Mouse (Mus musculus): Measurements from ENCODE around the gene Mllt11. TPM values are rescaled to one million over a fixed set of nuclear protein-coding genes. Genes with fewer than 3 reads are reported as not detected.

The Mllt11 gene
- polyA plus RNA-seq, 1 experiment, result 7.0 TPM

DNA sequence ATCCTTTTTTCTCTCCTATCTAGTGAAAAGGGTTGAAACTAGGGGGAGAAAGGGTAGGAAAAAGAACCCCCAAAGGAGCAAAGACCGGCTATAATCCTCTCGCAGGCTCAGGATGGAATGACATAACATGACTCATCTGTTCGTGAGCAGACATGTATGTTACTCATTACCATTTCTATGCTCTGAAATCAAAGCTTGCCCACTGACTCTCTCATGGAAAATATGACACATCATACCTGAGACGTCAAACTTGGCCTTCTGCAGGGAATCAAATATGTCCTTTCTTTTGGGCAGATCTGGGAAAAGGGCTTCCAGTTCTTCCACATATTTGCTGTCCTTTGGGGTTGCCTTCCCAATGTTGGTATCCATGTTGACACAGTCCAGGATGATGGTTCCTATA is 30.0 kb upstream of the Mllt11 start:
- no peak overlapping the region for H3K27ac ChIP-seq (replicated peaks; ENCODE audit: low read depth, low read length)
- H3K4me3 ChIP-seq (ENCODE audit: insufficient read depth, low read depth, low read length), result no peak overlapping the region
- H3K4me1 ChIP-seq (ENCODE audit: control insufficient read depth, insufficient read depth, insufficient read length, low read length), result no peaks in the 10 kb centered on the region

DNA sequence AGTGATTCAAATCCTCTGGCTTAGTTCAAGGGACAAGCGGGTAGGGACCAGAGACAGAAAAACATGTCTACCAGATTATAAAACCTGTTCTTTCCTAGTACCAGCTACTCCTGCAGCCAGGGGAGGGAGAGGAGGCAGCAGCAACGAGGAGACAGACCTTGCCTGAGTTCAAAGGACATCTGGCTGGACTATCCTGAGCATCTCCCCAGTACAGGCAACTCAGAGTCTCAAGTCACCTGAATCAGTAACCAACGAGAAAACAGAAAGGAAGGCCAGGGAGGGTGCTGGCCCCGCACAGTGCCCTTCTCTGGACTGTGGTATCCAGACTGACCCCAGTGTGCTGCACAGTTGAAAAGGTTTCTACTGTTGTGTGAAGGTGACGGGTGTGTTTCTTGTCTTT is 25.0 kb upstream of the Mllt11 start:
- Histone ChIP-seq H3K27ac (replicated peaks; ENCODE audit: low read depth, low read length) (no peak overlapping the region), H3K4me3 (ENCODE audit: insufficient read depth, low read depth, low read length) (no peak overlapping the region), H3K4me1 (ENCODE audit: control insufficient read depth, insufficient read depth, insufficient read length, low read length) (no peaks in the 10 kb centered on the region)

DNA sequence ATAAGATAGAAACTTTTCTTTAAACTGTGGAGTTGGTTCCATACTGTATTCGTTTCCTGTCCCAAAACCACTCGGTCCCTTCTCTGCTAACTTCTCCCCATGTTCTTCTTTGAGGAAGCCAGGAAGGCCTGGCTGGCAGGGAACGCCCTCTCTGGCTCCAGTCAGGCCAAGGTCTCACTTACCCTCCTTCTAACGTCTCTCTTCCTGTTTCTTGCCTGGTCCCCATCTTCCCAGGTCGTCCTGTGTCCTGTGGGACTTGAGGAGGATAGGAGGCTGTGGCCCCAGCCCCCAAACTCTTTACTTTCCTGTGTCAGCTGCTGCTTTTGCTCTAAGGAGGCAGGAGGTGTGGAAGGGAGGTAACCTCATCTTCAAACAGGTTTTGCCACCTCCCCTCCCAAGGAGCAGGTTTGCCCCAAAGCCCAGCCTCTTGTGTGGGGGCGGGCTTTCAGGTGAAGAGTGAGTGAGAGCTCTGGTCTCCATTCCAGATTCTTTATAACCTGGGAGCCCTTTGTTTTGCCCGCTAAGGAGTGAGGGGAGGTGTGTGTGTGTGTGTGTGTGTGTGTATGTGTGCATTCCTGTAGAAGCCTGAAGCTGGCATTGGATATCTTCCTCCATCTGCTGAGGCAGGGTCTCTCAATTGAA is 18.9 kb upstream of the Mllt11 start, which contains the start of gene Bnipl:
Bnipl (minus strand) TSS at position 411 of the 642 bp plus-strand sequence.
- Histone ChIP-seq H3K4me1 (ENCODE audit: control insufficient read depth, insufficient read depth, insufficient read length, low read length) (no peaks in the 10 kb centered on the region), H3K27ac (replicated peaks; ENCODE audit: low read depth, low read length) (no peak within 1 kb of the TSS), H3K4me3 (ENCODE audit: insufficient read depth, low read depth, low read length) (no peak within 1 kb of the TSS)

DNA sequence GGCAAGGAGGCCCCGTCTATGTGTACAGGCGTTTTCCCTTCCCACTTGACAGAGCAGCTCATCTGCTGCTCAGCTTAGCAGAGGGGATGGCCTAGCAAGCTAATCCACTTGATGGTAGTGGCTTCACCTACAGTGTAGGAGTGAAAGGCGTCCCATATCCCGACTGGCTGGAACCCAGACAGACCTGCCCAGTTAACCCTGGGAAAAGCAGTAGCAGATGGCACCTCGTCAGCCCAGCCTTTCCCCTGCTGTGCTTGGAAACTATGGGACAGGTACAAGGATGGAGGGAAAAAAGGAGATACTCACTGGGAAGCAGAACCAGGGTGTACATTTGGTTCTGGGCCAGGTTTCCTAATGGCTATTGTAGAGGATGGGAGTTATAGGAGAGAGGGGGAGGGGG is 18.4 kb upstream of the Mllt11 start:
- H3K4me3 ChIP-seq (ENCODE audit: insufficient read depth, low read depth, low read length), result no peak overlapping the region
- no peak overlapping the region for H3K27ac ChIP-seq (replicated peaks; ENCODE audit: low read depth, low read length)
- no peaks in the 10 kb centered on the region for H3K4me1 ChIP-seq (ENCODE audit: control insufficient read depth, insufficient read depth, insufficient read length, low read length)

DNA sequence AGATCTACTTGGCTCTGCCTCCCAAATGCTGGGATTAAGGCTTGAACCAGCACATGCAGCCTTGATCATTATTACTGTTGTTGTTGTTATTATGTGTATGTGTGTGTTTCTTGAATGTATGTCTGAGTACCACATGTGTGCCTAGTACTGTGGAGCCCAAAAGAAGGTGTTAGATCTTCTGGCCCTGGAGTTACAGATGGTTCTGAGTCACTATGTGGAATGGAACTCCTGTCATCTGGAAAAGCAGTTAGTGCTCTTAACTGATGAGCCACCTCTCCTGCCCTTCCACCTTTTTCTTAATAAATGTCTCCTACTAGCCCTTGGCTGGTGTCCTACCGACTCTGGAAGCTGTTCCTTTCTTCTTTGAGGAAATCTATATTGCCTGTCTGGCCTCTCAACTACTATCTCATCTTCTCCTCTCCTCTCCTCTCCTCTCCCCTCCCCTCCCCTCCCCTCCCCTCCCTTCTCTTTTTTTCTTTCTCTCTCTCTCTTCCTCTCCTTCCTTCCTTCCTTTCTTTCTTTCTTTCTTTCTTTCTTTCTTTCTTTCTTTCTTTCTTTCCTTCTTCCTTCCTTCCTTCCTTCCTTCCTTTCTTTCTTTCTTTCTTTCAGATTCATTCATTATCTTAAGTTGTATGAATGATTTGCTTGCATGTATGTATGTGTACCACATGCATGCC is 15.8 kb upstream of the Mllt11 start:
- H3K4me3 ChIP-seq (ENCODE audit: insufficient read depth, low read depth, low read length), result no peak overlapping the region
- H3K27ac ChIP-seq (replicated peaks; ENCODE audit: low read depth, low read length), result no peak overlapping the region; the same call in 1 of the 2 replicates
- H3K4me1 ChIP-seq (ENCODE audit: control insufficient read depth, insufficient read depth, insufficient read length, low read length), result no peaks in the 10 kb centered on the region

DNA sequence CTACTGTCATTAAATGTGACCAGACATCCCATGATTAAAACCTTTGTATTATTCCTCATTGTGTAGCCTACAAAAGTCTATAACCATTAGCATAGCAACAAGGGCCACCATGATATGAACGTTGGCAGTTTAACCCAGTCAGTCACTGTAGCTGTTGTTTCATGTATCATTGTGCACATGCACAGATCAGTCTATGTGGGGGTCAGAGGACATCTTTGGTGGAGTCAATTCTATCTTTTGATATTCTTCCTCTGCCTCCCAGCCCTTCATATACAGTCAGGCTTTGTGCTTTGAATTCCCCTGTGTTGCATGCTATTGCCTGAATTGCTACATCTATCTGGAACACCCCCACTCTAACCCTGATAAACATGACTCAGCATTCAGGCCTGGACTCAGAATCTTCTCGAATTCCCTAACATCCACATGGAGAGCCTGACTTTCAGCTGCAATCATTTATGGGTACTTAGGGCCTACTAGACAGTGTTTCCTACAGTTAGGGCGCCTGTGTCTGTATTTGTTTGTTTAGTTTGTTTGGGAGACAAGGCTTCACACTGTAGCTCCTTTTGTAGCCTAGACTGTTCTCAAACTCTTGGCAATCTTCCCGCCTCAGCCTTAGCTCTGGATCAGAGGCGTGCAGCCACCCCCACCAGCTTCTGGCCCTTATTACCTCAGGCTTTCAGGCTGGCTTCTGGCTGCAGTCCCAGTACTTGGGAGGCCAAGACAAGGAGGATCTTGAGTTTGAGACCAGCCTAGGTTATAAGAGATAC is 14.7 kb upstream of the Mllt11 start:
- Histone ChIP-seq H3K27ac (replicated peaks; ENCODE audit: low read depth, low read length) (peak overlapping the region; percentile 90), H3K4me3 (ENCODE audit: insufficient read depth, low read depth, low read length) (no peak overlapping the region), H3K4me1 (ENCODE audit: control insufficient read depth, insufficient read depth, insufficient read length, low read length) (no peaks in the 10 kb centered on the region)

DNA sequence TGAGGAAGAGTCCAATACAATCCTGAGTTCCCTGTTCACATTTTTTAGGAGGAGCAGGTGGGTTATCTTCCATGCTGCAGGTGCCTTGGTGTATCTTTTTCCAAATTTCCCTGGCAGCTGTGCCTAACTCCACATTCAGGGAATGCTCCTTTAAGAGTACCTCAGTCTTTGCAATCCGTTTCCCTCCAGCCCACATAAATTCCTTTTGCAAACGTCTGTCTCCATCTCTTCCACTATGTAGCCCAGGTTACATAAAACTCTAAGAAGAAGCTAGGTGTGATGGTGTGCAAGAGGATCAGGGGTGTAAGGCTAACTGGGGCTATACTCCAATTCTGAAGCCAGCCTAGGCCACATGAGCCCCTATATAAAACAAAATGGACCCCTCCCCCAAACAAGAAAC is 11.1 kb upstream of the Mllt11 start:
- no peaks in the 10 kb centered on the region for H3K4me1 ChIP-seq (ENCODE audit: control insufficient read depth, insufficient read depth, insufficient read length, low read length)
- H3K27ac ChIP-seq (replicated peaks; ENCODE audit: low read depth, low read length), result no peak overlapping the region
- no peak overlapping the region for H3K4me3 ChIP-seq (ENCODE audit: insufficient read depth, low read depth, low read length)

DNA sequence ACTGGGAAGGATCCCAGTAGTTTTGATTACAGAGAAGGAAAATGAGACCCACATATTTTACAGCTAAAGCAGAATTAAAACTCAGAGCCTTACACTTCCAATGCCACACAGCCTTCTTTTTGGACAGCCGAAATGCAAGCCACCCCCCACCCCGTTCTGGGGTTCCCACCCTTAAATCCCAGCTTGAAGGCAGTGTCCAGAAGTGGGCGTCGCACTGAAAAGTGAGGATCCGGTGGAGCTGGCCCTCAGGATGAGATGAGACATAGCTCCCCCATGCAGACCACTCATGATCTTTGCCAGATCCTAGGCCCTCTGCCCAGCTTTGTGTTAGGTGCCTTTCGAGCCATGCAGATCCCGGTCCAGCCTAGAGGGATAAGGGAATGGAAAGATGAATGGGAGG is 9.5 kb upstream of the Mllt11 start, which contains the start of gene Gm128:
Gm128 (minus strand) TSS at position 101 of the 400 bp plus-strand sequence.
- Histone ChIP-seq H3K27ac (replicated peaks; ENCODE audit: low read depth, low read length) (no peak within 1 kb of the TSS), H3K4me1 (ENCODE audit: control insufficient read depth, insufficient read depth, insufficient read length, low read length) (no peaks in the 10 kb centered on the region), H3K4me3 (ENCODE audit: insufficient read depth, low read depth, low read length) (no peak within 1 kb of the TSS)

DNA sequence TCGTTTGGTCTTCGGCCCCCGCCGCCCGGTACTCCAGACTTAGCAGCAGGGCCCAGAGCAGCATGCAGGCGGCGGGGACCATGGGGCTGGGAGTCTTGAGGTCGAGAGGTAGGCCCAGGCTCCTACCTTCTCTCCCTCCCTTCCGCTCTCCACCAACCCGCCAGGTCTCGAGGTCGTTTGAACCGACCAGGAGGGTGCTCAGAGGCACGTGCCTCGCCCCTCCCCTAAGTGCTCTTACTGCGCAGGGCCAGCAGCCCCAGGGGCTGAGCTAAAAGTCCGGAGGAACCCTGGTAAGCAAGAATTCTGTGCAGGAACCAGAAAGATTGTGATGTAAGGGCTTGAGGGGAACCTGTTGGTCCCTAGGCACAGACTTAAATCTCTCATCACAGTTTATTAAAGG is 8.9 kb upstream of the Mllt11 start:
- Histone ChIP-seq H3K4me3 (ENCODE audit: insufficient read depth, low read depth, low read length) (no peak overlapping the region), H3K27ac (replicated peaks; ENCODE audit: low read depth, low read length) (no peak overlapping the region), H3K4me1 (ENCODE audit: control insufficient read depth, insufficient read depth, insufficient read length, low read length) (no peaks in the 10 kb centered on the region)

DNA sequence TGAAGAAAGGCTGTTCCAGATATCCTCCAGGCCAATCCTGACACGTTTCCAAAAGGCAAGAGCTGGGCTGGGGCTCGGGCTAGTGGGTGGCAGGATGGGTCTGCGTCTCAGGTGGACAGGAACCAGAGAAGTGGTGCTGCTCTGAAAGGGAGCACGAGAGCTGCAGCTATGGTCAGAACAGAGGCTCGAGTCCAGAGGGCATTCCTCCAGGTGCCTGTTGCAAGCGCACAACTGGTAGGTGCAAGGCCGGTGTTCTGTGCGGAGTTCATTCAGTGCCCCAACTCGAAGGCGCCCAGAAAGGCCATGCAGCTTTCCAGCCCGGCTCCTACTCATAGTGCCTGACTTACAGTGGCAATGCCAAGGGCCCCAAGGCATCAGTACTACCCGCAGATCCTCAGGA is 8.0 kb upstream of the Mllt11 start:
- Histone ChIP-seq H3K4me3 (ENCODE audit: insufficient read depth, low read depth, low read length) (no peak overlapping the region), H3K27ac (replicated peaks; ENCODE audit: low read depth, low read length) (no peak overlapping the region), H3K4me1 (ENCODE audit: control insufficient read depth, insufficient read depth, insufficient read length, low read length) (no peaks in the 10 kb centered on the region)

DNA sequence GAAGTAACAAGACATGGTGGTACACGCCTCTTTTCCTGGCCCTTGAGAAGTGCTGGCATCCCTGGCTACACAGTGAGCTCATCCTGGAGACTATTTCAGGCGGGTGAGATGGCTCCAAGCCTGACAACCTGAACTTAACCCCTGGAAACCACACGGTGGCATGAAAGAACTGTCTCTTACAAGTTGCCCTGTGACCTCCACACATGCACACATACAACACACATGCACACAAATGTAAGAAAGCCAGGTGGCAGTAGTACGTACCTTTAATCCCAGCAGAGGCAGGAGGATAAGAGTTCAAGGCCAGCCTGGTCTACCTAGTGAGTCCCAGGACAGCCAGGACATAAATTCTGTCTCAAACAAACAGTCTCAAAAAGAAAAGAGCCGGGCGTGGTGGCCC is 7.1 kb upstream of the Mllt11 start:
- Histone ChIP-seq H3K27ac (replicated peaks; ENCODE audit: low read depth, low read length) (no peak overlapping the region), H3K4me1 (ENCODE audit: control insufficient read depth, insufficient read depth, insufficient read length, low read length) (no peaks in the 10 kb centered on the region), H3K4me3 (ENCODE audit: insufficient read depth, low read depth, low read length) (no peak overlapping the region)

DNA sequence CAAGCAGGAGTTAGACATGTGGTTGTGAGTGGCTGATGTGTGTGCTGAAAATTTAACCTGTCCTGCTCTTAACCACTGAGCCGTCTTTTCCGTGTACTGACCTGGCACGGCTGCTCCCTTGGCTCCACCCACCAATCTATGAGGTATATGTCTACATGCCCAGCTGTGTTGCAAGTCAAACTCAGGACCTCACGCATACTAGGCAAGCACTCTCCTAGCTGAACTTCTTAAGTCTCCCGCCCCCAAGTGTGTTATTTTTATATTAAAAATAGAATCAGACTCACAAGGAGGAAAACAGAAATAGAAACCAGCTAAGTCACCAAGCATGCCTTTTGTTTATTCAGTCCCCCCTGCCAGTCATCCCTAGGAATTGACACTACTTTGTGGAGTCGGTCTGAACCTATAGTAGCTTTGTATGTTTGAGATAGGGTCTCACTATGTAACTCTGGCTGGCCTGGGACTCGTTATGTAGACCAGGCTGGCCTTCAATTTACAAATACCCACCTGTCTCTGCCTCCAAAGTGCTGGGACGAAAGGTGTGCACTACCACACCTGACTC is 5.6 kb upstream of the Mllt11 start:
- H3K27ac ChIP-seq (replicated peaks; ENCODE audit: low read depth, low read length), result no peak overlapping the region
- no peak overlapping the region for H3K4me3 ChIP-seq (ENCODE audit: insufficient read depth, low read depth, low read length)
- no peaks in the 10 kb centered on the region for H3K4me1 ChIP-seq (ENCODE audit: control insufficient read depth, insufficient read depth, insufficient read length, low read length)

DNA sequence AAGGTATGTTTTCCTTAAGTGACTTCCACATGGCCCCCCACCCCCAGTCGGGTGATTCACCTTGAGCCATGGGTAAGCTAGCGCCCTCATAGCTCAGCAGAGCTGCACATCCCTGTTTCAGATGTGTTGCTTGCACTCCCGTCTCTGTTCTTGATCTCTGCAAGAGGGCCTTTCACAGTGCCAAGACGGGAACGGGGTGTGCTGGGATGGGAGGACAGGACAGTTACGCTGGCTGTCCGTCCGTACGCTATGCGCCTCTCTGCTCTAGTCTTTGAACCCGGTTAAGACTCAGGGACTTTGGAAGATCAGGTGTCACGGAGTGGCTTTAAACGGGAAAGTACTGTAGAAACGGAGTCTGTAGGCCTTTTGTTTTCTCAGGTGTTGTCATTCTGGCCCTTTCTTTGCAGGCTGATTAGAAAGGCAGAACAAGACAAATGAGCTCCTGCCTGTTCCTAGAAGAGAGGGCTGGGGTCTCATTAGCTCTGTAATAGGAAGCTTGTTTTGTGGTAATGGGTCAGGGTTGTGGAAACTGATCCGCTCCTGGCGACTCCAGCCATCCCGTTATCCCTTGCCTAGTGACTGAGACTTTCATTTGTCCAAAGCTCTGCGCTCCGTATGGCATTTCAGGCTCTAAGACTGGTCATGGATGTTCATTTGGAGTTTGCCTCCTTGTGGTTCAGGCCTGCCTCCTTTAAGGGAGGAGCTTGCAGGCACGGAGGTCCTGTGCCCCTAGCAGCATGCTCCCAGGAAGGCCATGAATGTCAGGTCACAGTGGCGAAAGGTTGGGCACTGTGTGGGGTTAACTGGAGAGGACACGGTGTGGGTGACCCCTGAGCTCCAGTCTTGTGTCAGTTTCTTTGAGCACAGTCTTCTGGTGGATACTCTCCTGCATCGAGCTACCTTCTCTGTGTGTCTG is 3.7 kb upstream of the Mllt11 start:
- Histone ChIP-seq H3K27ac (replicated peaks; ENCODE audit: low read depth, low read length) (no peak overlapping the region), H3K4me3 (ENCODE audit: insufficient read depth, low read depth, low read length) (no peak overlapping the region), H3K4me1 (ENCODE audit: control insufficient read depth, insufficient read depth, insufficient read length, low read length) (peaks cover 13% of the 10 kb centered on the region)

DNA sequence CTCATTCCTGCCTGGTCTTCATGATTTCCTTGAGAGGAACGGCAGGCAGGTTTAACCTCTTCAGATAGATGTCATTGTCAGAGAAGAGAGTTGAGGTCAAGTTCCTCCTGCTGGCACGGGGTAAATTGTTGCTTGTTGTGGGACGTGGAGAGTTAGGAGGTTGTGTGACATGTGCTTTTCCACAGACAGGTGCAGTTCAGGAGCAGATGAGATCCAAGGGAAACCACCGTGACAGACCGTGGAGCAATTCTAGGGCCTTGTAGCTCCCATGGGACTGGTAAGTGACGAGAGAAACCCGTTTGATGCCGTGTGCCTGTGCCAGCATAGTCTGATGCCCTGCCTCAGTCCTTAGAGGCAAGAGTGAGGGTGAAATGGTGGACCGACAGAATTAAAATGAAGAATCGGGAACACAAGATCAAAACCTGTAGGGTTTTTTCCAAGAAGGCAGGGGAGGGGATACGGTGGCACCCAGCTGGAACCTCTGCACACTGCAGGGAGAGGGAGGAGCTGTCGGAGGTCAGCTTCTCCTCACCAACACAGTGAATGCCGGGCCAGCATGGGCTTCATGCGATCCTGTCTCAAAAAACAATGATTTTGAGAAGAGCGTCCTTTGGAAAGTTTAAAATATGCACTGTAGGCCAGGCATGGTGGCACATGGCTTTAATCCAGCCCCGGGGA is 1.5 kb upstream of the Mllt11 start:
- H3K27ac ChIP-seq (replicated peaks; ENCODE audit: low read depth, low read length), result peak overlapping the region; percentile 37
- H3K4me3 ChIP-seq (ENCODE audit: insufficient read depth, low read depth, low read length), result no peak overlapping the region
- peaks cover 20% of the 10 kb centered on the region for H3K4me1 ChIP-seq (ENCODE audit: control insufficient read depth, insufficient read depth, insufficient read length, low read length)

All from brown adipose tissue, adult 24 weeks (tissue).